Mouse (Mus musculus): ENCODE measurements at regions not wholly inside any gene's neighbourhood (a gene's known extent, or its start where the extent isn't known, plus 50 kb on each side); places are given as distances from the start of the nearest gene placed in this dataset.

- CTCF ChIA-PET, result no interaction called here
Measured at GRCm38 (mm10) chrX:10770575-10770974, 55.8 kb downstream of the Mid1ip1 start.

GRCm38 (mm10) chrX:10775714-10776515, 61.1 kb downstream of the Mid1ip1 start:
- CTCF ChIA-PET, result no interaction called here

GRCm38 (mm10) chrX:10776516-10776818, 61.7 kb downstream of the Mid1ip1 start:
- CTCF ChIA-PET, result no interaction called here

- CTCF ChIA-PET, result no interaction called here
Measured at GRCm38 (mm10) chrX:10778014-10778413, 63.2 kb downstream of the Mid1ip1 start.

- CTCF ChIA-PET, result no interaction called here
Measured at GRCm38 (mm10) chrX:10786359-10786758, 71.5 kb downstream of the Mid1ip1 start.

GRCm38 (mm10) chrX:10787057-10787456, 72.2 kb downstream of the Mid1ip1 start:
- CTCF ChIA-PET, result no interaction called here

DNA sequence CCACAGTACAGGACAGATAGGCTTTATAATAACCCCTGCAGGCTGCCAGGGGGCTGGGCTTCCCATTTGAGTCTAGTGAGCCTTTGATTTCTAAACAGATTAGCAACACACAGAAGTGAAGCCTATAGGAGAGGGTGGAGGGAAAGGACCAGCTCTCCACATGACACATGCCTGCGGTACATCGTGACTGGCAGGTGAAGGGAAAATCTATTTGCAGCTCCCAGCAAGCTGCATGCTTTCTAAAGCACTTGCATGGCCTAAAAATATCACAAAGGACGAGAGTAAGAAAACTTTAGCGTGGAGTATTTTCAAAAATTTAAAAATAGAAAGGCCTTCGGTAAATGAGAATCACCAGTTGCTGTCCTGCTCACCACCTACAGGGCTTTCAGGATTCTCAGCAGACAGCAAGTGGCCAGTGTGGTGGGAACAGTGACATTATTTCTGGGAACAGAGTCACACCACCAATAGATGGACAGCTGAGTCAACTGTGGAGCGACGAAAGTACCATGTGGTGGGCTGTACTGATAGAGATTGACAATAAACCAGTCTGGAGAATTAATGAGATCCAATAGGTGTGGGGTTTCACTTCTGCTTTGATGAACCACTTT, 105.6 kb downstream of the Mid1ip1 start:
- CTCF ChIA-PET, result no interaction called here

GRCm38 (mm10) chrX:10833681-10834080, 118.9 kb downstream of the Mid1ip1 start:
- CTCF ChIA-PET, result no interaction called here

DNA sequence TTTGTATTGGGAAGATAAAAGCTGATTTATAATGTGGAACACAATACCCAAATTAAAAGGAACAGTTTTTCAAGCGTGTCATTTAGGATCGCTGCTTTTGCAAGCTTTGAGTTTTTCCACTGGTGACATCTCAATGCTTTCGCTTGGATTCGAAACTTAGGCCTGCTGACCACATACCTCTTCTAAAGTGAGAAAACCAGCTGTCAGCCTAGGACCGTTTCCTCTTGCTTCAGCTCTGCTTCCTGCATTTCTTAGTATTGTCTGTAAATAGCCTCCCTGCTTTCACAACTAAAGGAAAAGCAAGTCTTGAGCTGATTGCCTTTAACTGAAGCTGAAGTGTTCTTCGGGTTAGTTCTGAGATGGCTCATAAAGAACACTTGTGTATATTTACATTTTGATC, 142.3 kb downstream of the Mid1ip1 start:
- CTCF ChIA-PET, result no interaction called here

DNA sequence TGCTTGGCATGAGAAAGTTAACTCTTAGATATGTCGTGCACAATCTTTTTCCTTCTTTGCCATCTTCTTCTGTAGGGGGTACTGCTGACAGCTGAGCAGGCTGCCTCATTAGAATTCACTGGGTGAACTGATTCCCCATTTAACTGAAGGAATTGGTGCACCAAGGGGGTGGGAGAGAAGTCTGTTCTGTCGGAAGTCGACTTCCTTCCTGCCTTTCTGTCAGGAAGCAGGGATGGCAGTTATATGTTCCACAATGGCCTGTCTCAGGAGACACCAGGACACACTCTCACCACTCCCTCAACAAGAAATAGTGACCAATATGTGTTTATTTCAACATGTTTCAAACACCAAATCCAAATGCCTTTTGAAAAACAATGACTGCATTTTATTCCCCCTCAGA, 142.9 kb downstream of the Mid1ip1 start:
- CTCF ChIA-PET, result interaction anchor here (0.6 kb wide), 1 partner anchor 8 kb away, joined by 3 read pairs; no protein-coding TSS in a partner anchor

DNA sequence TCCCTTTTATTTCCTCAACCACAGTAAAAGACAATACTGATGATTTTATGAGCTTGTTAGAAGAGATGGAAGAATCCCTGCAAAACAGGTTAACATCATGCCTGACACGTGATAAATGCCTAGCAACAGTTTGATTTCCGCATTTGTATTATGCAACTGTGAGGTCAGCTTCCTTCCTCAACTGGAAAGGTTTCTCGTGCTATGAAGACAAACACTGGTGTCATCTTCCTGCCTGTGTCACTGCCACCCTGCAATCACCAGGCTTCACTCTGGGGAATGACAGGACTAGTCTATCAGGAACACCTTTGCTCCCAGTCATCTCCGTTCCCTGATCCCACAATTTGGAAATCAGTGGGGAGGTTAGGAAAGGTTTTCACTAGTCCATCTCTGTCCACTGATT, 156.8 kb downstream of the Mid1ip1 start:
- CTCF ChIA-PET, result no interaction called here

DNA sequence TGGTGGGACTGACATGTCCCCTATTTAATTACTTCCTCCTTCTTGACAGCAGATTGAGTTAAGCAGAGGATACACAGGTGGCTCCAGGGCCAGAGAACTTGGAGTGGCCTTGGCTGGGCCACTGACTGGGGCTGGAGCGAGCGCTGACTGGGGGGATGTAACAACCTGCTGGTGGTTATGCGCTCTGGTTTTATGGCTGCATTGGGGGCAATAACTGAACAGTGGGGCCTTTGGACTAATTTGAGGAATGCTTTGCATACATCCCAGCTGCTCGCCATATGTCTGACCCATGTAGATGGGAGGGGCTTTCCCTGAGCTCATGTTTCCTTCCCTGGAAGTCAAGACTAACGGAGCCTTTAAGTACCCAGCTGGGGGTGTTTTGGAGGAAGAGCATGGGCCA, 163.0 kb downstream of the Mid1ip1 start:
- CTCF ChIA-PET, result no interaction called here

- CTCF ChIA-PET, result no interaction called here
Measured at GRCm38 (mm10) chrX:10878922-10879321, 164.1 kb downstream of the Mid1ip1 start.

DNA sequence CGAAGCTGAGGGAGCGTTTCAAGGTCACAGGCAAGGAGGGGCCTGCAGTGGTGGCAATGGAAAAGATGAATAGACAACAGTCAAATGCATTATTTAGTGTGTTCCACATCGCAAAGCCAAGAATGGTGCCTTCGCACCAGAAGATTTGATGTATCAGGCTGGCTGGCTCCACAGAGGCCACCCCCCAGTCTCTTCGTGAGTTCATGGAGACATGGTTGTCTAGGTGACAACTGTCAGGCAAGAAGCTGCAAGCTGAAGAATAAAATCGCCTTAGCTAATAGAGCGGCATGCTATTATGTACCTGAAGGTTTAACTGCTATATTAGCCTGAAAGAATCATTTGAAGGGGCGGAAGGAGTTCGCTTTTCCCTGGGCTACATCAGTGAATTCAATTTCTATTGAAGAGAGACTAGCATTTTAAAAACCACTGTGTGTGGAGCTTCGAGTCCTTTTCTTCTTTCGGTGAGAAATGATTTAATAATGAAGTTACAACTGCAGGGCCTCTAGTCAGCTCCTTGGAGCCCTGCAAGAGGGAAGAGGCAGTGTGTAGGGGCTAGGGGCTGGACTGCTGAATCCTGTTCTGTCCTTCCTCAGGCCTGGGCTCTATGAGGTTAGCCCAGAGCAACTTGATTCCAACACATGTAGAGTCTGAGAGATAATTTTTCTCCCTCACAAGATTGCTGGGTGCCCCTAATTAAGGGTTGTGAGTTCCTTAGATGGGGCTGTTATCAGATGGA, 169.1 kb downstream of the Mid1ip1 start:
- CTCF ChIA-PET, result no interaction called here

- CTCF ChIA-PET, result interaction anchor here (0.6 kb wide), 1 partner anchor 172 kb away, joined by 3 read pairs; no protein-coding TSS in a partner anchor
Measured at GRCm38 (mm10) chrX:10892815-10893214, 178.0 kb downstream of the Mid1ip1 start.

DNA sequence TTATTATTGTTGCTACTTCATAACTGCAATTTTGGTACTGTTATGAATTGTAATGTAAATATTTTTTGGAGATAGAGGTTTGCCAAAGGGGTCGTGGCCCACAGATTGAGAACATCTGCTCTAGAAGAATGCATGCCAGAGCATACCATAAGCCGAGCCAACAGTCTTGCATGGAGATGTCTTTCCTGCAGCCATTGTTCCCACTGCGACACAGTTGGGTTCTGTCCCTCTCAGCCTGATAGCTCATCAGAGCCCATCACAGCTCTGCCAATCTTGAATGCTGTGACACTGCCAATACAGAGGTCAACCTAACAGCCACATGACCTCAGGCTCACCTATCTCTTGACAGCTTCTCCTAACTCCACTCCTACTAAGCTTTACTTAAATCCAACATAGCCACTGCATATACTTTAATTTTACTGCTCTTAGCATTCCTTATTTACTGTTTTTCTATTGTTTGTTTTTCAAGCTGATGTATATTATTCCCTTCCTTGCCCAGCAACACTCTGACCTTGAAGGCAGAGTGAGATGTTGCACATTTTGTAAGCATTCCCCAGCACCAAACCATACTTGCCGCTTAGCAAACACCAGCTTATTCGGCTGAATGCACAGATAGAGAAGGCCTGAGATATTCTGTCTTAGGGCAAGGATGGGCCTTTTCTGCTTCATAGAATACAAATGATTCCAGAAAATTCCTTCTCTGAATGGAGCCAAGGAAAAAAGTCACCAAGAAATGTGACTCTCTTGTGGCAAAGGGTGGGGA, 181.6 kb downstream of the Mid1ip1 start:
- CTCF ChIA-PET, result no interaction called here

- CTCF ChIA-PET, result no interaction called here
Measured at GRCm38 (mm10) chrX:10902686-10903085, 187.9 kb downstream of the Mid1ip1 start.

DNA sequence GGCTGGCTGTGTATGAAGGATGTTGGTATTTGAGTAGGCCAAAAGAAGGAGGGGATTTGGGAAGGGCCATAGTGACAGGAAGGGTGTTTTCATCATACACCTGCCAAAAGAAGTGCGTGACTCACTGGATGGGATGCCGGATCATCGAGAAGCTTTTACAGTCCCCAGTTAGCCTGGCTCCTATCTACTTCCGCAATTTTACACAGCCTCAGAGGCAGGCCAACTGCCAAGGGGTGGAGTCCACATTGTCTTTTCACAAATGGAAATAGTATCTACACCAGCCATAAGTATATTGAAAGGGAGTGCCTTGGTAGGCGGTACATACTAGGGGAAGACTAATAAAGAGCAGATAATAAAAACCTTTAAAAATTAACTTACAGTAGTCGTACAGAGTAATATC, 189.3 kb downstream of the Mid1ip1 start:
- CTCF ChIA-PET, result no interaction called here

GRCm38 (mm10) chrX:10904889-10905288, 190.1 kb downstream of the Mid1ip1 start:
- CTCF ChIA-PET, result no interaction called here

DNA sequence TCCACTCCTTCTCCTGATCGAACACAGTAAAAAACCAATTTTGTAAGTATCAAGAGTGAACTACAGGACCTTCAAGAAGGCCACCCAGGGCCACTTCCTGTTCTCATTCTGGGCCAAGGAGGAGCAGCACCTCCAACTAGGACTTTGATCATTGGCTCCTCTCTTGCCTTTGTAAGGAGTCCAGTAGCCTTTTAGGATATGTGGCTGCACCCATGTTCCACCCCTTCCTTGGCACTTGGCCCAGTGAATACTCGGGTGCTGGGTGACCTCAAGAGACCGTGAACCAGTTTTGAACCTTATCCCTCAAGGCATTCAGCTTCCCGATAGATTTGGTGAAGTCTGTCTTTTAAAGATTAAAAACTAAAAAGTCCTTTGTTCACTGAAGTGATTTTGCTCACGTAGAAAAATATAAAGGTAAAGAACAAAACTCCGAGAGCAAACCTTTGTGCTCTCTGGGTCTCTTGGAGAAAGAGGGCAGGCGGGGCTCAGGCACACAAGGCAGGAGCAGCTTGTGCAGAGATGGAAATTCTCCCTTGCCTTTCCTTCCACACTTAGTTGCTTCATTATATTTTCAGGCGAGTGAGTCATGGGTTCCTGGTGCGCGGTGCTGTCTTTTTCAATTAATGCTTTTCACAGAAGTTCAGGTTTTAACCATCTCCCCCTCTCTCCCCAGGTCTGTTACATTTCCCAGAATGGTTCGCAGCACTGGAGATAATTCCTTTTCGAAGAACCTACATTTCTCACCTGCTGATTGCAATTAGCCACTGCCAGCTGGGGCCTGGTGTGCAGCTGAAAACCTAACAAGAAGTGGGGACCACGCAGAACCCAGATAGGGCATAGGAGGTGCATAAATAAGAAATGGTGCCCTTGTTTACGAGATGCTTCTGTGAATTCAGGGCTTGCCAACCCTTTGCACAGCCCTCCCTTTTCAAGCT, 196.6 kb downstream of the Mid1ip1 start:
- CTCF ChIA-PET, result no interaction called here

Data from spleen, embryonic (tissue).